Mouse (Mus musculus) heart, postnatal 36 days (tissue): ENCODE results near the gene Per2. TPM values are rescaled to one million over a fixed set of nuclear protein-coding genes. Genes with fewer than 3 reads are reported as not detected.

Source experiments
- DNase-seq, 2 experiments: peaks; one replicate each; pipeline ENCODE4 v3.0.0; 2021 to 2022
- intact Hi-C: fragments of 180-260 bp; cut with DNase I; formaldehyde crosslinking; loops from one replicate; pipeline ENCODE4 v1.15.1; 2025
- total RNA-seq, 2 experiments: library from RNA; stranded (reverse); gene quantifications; 2 replicates each; pipeline ENCODE4 v1.2.3; 2021

The Per2 gene
- total RNA-seq, 2 experiments from 2014 or later: 7.9 to 13.5 TPM

- DNase-seq: no peak
- intact Hi-C loops: no loop called here
Observed at GRCm38 (mm10) chr1:91437573-91437972, 21.6 kb downstream of the Per2 start.

- intact Hi-C loops: no loop called here
Observed at GRCm38 (mm10) chr1:91437083-91437400, 22.1 kb downstream of the Per2 start.

GRCm38 (mm10) chr1:91436380-91437082 is 22.6 kb downstream of the Per2 start:
- DNase-seq: peak; percentile 85 to 89
- intact Hi-C loops: loop anchor here (1.0 kb wide), 1 partner anchor 20 kb away; no protein-coding TSS in a partner anchor

More at GRCm38 (mm10) chr1:91437083-91437400, 22.1 kb downstream of the Per2 start:
- DNase-seq: no peak

GRCm38 (mm10) chr1:91435606-91436130 is 23.5 kb downstream of the Per2 start:
- DNase-seq: no peak
- intact Hi-C loops: loop anchor here (1.0 kb wide), 1 partner anchor 21 kb away; no protein-coding TSS in a partner anchor

- intact Hi-C loops: no loop called here
Observed at GRCm38 (mm10) chr1:91434905-91435304, 24.2 kb downstream of the Per2 start.

GRCm38 (mm10) chr1:91430761-91431160 is 28.4 kb downstream of the Per2 start:
- intact Hi-C loops: loop anchor here (1.0 kb wide), 1 partner anchor 28 kb away; no protein-coding TSS in a partner anchor
- DNase-seq: no peak

More at GRCm38 (mm10) chr1:91434905-91435304, 24.2 kb downstream of the Per2 start:
- DNase-seq: no peak

- DNase-seq: no peak
- intact Hi-C loops: no loop called here
Observed at GRCm38 (mm10) chr1:91429212-91429611, 29.9 kb downstream of the Per2 start.

- intact Hi-C loops: loop anchor here (1.0 kb wide), 2 partner anchors 31 to 55 kb away; partner anchors contain the start of gene Per2
- peak; percentile 83 to 89 for DNase-seq
Observed at GRCm38 (mm10) chr1:91428614-91429013, 30.5 kb downstream of the Per2 start.

- no peak for DNase-seq
- intact Hi-C loops: no loop called here
Observed at GRCm38 (mm10) chr1:91426397-91426796, 32.7 kb downstream of the Per2 start.

- no peak for DNase-seq
- intact Hi-C loops: no loop called here
Observed at GRCm38 (mm10) chr1:91420601-91421065, 38.5 kb downstream of the Per2 start.

- DNase-seq: no peak
- intact Hi-C loops: no loop called here
Observed at GRCm38 (mm10) chr1:91419862-91420600, 39.1 kb downstream of the Per2 start.

GRCm38 (mm10) chr1:91417991-91418390 is 41.1 kb downstream of the Per2 start:
- intact Hi-C loops: no loop called here

GRCm38 (mm10) chr1:91415311-91415710 is 43.8 kb downstream of the Per2 start:
- DNase-seq: no peak
- intact Hi-C loops: no loop called here

More at GRCm38 (mm10) chr1:91417991-91418390, 41.1 kb downstream of the Per2 start:
- DNase-seq: no peak

GRCm38 (mm10) chr1:91414903-91415302 is 44.2 kb downstream of the Per2 start:
- no peak for DNase-seq
- intact Hi-C loops: no loop called here

- DNase-seq: peak; percentile 76 to 83
- intact Hi-C loops: no loop called here
Observed at GRCm38 (mm10) chr1:91413898-91414594, 45.1 kb downstream of the Per2 start, which contains the start of gene Hes6. Gene Hes6, minus strand, starts transcription at chr1:91414038.

- intact Hi-C loops: no loop called here
- DNase-seq: no peak
Observed at GRCm38 (mm10) chr1:91413536-91413897, 45.6 kb downstream of the Per2 start.

GRCm38 (mm10) chr1:91413030-91413506 is 46.1 kb downstream of the Per2 start:
- peak; percentile 89 to 90 for DNase-seq
- intact Hi-C loops: no loop called here

GRCm38 (mm10) chr1:91412286-91413029 is 46.7 kb downstream of the Per2 start:
- peak in 1 of 2 experiments; percentile 22 for DNase-seq
- intact Hi-C loops: no loop called here

- DNase-seq: no peak
- intact Hi-C loops: no loop called here
Observed at GRCm38 (mm10) chr1:91411631-91412285, 47.4 kb downstream of the Per2 start.
